Mouse (Mus musculus): Measurements from ENCODE around the gene Lsm3. TPM values are rescaled to one million over a fixed set of nuclear protein-coding genes. Genes with fewer than 3 reads are reported as not detected.

The Lsm3 gene
- 132 TPM for polyA plus RNA-seq (2015; fragmentation: Illumina TruSeq; extraction: RNeasy Lipid Tissue Mini Kit (QIAGEN cat#74804); ENCODE audit: insufficient read depth, low replicate concordance)

GRCm38 (mm10) chr6:91515545-91516449, at the start of gene Lsm3, which contains the start of gene Xpc:
TSS of gene Lsm3 (plus strand) at chr6:91515928.
TSS of gene Xpc (minus strand) at chr6:91515888.

GRCm38 (mm10) chr6:91472868-91473804, 42.6 kb upstream of the Lsm3 start, which contains the start of the genes Chchd4 and Tmem43:
TSS of gene Chchd4 (minus strand) at chr6:91473546.
TSS of gene Tmem43 (plus strand) at chr6:91473703.

Other genes with a start within 250 kb of the Lsm3 start
- 0.50 TPM for gene Wnt7a, start 104.6 kb upstream of the Lsm3 start, polyA plus RNA-seq (2015; fragmentation: Illumina TruSeq; extraction: RNeasy Lipid Tissue Mini Kit (QIAGEN cat#74804); ENCODE audit: insufficient read depth, low replicate concordance)
- 8.9 TPM for gene Chchd4, start 42.4 kb upstream of the Lsm3 start, polyA plus RNA-seq (2015; fragmentation: Illumina TruSeq; extraction: RNeasy Lipid Tissue Mini Kit (QIAGEN cat#74804); ENCODE audit: insufficient read depth, low replicate concordance)
- 29.4 TPM for gene Tmem43, start 42.2 kb upstream of the Lsm3 start, polyA plus RNA-seq (2015; fragmentation: Illumina TruSeq; extraction: RNeasy Lipid Tissue Mini Kit (QIAGEN cat#74804); ENCODE audit: insufficient read depth, low replicate concordance)
- gene Xpc, start within 50 bp of the Lsm3 start, polyA plus RNA-seq (2015; fragmentation: Illumina TruSeq; extraction: RNeasy Lipid Tissue Mini Kit (QIAGEN cat#74804); ENCODE audit: insufficient read depth, low replicate concordance), result 14.7 TPM
- 63.8 TPM for gene Slc6a6, start 168.1 kb downstream of the Lsm3 start, polyA plus RNA-seq (2015; fragmentation: Illumina TruSeq; extraction: RNeasy Lipid Tissue Mini Kit (QIAGEN cat#74804); ENCODE audit: insufficient read depth, low replicate concordance)